Mouse (Mus musculus) adrenal gland, adult 10 weeks (tissue): ENCODE measurements around the gene Setx. TPM values are rescaled to one million over a fixed set of nuclear protein-coding genes. Genes with fewer than 3 reads are reported as not detected.

ENCODE experiments used
- polyA plus RNA-seq: library from polyadenylated mRNA; stranded (reverse); fragments of 350-450 nt; fragmentation: Illumina TruSeq; extraction: RNeasy Lipid Tissue Mini Kit (QIAGEN cat#74804); gene quantifications from one replicate; pipeline ENCODE4 v1.2.3, GENCODE M21; 2014; ENCODE audit warnings: low read depth, low replicate concordance

The Setx gene
- polyA plus RNA-seq = 59.0 TPM

DNA sequence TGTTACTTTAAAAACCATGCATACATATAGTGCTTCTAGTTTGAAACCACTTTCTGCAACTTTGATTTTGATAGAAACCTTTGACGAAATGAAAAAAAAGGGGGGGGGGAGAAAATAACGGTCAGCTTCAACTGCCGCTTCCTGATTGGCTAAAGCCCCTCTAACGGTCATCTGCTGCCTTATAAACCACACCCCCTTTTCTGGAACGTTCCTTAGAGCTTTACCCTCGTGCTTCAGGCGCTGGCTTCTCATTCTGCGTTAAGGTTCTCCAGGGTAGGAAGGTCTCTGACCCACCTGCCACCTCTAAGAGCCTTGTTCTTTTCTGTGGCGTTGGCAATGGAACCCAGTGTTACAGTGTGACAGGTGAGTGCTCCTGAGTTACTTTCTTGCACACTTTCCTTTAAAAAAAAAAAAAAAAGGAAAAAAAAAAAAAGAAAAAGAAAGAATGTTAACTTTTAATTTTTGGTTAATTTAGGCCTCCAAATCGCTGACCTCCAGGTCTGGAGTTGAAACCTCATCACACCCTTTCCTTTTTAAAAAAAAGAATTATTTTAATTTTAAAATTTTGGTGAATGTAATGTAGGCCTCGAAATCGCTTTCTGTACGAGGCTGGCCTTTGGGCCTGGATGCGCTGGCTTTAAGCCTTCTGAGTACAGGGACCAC is at the start of gene Setx:
Gene Setx, plus strand, starts transcription at position 275 of the 663 bp plus-strand sequence.

Other genes starting within 250 kb of the Setx start
- not detected for gene Barhl1, start 207.5 kb upstream of the Setx start, polyA plus RNA-seq
- gene Cfap77, start 69.1 kb upstream of the Setx start, polyA plus RNA-seq = not detected
- gene Ttf1, start 63.9 kb upstream of the Setx start, polyA plus RNA-seq = 8.7 TPM
- gene Ntng2, start 128.8 kb downstream of the Setx start, polyA plus RNA-seq = not detected
- 4.1 TPM for gene Med27, start 222.6 kb downstream of the Setx start, polyA plus RNA-seq